Mouse (Mus musculus) mature B cell (primary cell): ENCODE measurements around the gene Recql5.

Experiments
- in situ Hi-C: fragments of 300-500 bp; cut with MboI; formaldehyde crosslinking; loops from 2 replicates; pipeline ENCODE4 v1.14.3; 2019

The Recql5 gene

DNA sequence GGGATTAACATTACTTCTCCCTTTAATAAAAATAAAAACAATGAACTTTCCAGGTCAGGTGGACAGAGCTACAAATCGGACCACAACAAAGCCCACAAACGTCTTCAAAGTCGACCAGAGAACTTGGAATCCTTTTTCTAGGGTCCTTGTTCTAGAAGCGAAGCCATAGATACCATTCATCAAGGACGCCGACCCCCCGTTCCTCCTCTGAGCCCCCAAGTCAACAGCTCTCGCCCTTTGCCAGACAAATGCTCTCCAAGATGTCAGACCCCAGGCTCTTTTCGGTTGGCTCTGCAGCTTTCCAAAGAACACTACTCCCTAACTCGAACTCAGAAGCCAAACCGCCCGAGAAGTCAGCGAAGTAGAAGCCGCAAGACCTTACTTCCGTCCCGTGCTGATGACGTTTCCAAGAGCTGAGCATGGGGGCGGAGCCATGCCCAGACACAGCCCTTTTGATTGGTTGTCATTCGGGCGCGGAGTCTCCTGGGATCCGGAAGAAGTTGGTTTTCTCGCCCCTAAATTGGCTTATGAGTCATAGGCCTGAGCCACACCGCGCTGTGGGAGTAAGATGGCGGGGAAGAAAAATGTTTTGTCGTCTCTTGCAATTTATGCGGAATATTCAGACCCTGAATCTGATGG lies at the start of gene Recql5, which contains the start of gene Sap30bp:
Recql5 (minus strand) TSS at position 370 of the 639 bp plus-strand sequence.
Sap30bp (plus strand) TSS at position 175 of the 639 bp plus-strand sequence.
- in situ Hi-C loops: loop anchor here (5.0 kb wide), 1 partner anchor 74 kb away; no protein-coding TSS in a partner anchor

DNA sequence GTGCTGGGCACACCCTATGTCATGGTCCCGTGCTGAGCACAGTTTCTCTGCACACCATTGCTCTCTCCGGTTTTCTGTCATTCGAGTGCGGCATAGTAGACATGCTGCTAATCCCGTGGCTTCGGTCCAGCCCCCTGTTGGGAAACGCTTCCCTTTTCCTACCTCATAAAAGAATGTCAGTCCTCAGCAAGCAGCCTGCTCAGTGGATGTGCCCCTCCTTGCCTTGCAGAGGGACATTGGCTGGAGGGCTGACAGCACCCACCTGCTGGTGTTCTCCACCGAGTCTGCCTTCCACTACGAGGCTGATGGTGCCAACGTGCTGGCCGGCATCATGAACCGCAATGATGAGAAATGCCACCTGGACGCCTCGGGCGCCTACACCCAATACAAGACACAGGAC lies 49.2 kb upstream of the Recql5 start:
- in situ Hi-C loops: no loop called here

DNA sequence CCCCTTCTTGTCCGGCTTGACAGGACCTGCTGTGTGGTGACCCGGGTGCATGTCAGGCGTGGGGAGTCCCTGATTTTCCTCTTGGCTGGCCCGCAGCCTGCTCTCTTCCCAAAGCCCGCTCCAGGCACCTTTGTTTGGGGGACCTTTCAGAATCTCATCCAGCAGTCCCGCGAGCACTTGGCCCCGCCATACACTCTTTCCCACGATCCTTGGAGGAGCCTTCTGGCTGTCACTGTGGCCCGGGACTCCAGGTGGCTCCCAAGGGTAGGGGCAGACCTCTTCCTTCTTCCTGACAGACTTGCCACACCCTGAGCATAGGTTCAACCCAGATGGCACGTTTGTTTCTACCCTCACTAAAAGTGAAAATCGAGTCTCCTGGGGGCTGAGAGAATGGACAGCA lies 42.3 kb upstream of the Recql5 start:
- in situ Hi-C loops: no loop called here

DNA sequence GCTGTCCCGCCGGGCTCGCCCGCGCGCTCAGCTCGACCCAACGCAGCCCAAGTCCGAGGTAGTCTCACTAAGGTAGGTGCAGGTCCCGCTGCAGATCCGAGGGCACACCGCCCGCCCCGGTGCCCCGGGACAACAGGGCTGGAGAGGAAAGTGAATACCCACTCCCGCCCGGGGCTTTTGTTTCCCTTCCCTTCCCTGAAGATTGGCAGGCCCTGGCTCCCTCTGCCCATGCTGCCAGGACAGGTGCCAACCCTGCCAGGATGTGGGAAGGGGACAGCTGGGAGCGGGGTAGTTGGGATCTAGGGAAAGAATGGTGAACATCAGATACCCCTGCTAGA lies 41.8 kb upstream of the Recql5 start:
- in situ Hi-C loops: no loop called here

DNA sequence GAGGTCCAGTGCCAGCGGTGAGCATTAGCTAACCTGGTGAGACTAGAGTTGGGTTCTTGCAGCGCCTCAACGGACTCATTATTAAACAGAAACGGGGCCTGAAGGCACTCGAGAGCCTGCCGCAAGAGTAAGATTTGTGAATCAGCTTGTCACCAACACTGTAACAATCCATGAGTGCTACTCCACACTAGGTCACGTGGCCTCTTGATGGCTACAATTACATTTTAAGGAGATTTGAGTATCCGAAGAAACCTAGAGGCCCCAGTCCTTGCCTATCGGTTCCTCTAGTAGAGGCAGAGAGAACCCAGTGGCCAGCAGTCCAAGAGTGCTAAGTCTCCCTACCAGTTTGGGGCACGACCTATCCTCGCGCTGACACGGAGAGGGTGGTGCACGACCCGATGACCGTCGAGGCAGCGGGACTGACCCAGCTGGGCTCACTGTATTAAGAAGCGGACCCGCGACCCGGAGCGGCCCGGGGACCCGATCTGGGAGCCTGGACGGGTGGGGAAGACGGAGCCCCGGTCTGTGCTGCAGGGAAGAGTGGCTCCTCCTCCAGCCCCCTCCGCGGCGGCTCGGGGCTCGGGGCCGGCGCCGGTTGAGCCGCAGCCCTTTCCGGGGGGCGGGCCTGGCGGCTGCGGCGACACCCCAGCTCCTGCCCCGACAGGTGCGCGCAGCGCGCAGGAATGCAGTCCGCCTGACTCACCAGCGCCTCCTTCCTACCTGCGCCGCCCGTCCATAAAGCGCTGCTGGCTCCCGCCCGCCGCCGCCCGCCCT lies 41.2 kb upstream of the Recql5 start, which contains the start of gene Itgb4:
Itgb4 (plus strand) TSS at position 401 of the 774 bp plus-strand sequence.
- in situ Hi-C loops: no loop called here

DNA sequence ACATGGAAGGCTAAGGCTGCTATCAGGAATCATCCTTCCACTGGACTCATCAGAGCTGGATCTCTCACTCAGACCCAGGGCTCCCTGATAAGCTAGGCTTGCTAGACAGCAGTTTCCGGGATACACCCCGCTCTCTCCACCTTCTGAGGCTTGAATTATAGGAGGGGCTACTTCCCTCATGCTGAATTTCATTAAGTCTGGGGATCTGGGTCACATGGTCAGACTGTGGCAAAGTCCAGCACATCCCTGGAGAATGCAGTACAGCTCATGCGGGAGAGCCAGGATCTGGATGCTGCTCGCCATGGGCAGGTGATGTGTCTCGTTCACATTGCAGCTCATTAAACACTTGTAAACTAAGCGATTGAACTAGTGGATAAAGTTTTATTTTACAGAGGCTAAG lies 37.7 kb upstream of the Recql5 start:
- in situ Hi-C loops: no loop called here

DNA sequence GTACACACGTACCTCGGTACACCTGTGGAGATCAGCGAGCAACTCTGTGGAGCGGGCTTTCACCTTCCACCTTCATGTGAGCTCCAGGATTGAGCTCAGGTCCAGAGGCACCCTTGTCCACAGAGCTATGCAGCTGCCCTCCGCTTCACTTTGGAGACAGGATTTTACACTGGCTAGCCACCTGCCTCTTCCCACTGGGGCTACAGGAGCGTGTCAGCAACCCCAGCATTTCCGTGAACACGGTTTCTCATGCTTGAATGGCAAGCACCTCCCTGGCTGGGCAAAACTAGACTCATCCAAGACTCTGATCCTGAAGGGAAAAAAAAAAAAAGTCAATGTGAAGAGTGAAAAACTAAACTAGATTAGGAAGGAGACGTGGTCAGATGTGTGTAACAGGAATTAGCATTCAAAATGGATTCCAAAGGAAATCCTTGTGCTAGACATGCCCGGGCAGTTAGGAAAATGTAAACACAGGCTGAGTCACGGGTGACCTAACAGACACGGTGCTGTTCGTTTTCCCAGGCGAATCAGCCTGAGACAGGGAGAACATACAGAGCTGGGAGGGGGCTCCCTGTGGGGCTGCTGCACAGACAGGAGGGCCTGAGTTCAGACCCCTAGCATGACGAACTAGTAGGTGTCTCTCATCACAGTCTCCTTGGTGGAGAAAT lies 36.9 kb upstream of the Recql5 start:
- in situ Hi-C loops: no loop called here

DNA sequence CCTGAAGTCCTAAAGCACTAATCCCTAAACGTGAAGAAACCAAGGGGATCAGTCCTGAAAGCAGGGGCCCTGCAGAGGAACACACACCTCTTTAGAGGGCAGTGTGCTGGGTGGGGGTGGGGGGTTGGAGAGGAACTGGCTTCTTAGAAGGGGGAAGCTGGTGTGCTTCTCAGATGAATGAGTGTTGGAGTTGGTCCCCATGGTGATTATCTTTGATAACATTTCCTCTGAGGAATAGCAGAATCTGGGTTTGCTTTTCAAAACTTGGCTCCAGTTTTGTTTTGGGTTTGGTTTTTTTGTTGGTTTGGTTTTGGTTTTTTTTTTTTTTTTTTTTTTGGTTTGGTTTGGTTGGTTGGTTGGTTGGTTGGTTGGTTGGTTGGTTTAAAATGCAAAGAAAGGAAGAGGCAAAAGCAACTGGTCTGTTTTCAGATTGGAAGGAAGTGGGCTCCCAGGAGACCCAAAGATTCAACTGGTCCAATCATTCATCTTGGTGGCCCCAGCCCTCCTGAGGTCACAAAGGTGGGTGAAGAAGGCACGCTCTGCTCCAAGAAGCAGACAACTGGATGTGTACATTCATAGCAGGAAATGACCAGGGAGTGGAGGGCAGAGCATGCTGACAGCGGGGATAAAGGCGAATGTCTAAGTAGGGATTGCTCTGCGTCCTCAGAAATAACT lies 35.6 kb upstream of the Recql5 start:
- in situ Hi-C loops: no loop called here

DNA sequence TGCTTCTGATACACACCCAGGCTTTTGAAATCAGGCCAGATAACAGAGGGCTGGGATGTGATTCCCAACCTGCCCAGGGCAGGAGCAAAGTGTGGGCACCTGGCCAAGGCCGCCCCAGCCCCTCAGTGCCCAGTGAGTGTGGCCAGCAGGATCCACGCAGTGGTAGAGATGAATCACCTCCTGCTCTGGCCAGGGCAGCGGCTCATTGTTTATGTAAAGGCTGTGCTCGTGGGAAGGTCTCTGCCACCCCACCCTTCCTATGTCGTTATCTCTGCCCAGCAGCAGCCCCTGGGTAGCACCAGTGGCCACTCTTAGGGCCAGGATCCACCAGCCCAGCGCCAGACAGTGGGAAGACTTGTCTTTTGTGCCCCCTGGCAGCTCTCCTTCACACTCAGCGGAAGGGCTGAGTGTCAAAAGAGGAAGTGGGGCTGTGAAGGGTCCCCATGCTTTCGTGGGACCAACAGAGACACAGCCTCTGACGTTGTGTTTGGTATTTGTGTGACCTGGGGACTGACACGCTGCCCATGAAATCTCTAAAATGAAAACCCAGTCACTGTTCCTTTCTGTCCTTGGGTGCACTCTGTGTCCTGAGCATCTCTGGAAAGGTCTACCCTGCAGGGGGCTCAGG lies 31.8 kb upstream of the Recql5 start:
- in situ Hi-C loops: no loop called here

DNA sequence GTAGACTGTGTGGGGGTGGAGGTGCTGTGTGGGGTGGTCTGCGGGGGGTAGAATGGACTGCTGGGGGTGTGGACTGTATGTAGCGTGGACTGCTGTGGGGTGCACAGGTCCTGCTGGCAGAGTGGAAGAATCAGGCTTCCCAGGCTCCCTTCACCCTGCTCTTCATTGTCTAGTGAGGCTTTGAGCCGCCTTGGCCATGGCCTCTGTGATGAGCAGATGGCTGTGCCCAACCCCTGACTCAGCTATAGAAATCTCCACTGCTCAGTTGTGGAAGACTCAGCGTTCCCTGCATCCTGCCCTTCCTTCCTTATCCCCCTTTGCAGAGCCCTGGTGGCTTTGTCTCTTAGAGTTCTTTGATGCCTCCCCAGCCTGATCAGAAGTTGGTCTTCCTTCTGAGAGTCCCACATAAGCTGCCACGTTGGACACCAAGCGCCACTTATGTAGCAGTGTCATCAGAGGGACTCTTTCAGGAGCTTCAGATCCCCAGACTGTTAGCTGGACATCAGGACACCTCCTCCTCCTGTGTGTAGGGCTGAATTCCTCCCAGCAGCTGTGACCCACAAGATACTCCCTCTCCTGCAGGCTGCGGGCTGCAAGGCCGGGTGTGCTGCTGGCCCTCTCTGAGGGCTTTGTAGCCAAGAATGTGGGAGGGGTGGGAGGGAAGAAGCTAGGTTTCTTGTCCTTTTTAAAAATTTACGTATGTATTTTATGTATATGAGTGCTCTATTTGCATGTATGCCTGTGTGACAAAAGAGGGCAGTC lies 29.6 kb upstream of the Recql5 start:
- in situ Hi-C loops: no loop called here

DNA sequence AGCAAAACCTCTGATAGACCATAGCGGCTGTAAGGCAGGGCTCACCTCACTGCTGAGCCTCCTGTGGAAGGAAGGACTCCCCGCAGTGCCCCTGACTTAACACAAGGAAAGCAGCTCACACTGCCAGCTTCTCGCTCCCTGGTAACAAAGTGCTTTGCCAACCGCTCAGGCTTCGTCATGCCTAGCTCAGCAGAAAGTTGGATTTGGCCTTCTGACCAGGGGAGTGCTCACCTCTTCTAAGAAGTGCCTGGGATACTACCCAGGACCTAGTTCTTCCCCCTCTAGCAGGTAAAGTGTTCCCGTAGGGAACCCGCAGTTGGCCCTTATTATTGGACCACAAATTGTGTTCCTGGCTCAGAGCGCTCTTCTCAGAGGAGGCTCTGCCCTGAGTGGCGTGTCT lies 25.7 kb upstream of the Recql5 start:
- in situ Hi-C loops: no loop called here

DNA sequence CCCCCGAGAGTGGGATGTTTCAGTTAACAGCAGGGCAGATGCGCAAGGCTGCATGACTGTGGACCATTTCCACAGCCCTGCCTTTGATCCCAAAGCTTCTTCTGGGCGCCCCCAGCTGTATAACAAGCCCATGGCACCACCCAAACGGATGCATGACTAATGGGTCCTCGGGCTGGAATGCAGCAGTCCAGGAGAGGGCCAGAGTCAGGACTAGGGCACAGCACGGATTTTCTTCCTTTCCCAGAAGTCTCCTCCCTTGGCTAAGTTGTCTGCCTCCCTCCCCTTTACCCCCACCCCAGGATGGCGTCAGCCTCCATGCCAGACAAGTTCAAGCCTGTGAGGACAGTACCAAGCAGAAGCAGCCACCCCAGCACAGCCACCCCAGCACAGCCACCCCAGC lies 24.7 kb upstream of the Recql5 start:
- in situ Hi-C loops: no loop called here

DNA sequence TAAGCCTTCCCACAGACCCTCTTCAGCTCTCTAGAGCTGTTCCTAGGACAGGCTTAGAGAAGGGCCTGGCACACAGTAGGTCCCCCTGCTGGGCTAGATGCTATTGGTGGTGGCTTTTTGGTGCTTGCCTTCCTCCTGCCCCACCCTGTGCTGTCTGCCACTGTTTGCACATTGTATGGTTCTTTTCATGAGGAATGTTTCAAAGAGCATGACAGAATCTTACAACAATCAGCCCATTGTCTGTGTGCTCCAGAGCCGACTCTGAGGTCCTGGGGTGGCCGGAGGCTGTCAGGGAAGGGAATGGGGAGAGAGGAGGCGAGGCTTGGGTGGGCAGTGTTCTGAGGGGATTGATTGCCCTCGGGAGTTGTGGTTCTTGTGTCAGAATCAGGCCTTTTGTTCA lies 23.2 kb upstream of the Recql5 start:
- in situ Hi-C loops: no loop called here

DNA sequence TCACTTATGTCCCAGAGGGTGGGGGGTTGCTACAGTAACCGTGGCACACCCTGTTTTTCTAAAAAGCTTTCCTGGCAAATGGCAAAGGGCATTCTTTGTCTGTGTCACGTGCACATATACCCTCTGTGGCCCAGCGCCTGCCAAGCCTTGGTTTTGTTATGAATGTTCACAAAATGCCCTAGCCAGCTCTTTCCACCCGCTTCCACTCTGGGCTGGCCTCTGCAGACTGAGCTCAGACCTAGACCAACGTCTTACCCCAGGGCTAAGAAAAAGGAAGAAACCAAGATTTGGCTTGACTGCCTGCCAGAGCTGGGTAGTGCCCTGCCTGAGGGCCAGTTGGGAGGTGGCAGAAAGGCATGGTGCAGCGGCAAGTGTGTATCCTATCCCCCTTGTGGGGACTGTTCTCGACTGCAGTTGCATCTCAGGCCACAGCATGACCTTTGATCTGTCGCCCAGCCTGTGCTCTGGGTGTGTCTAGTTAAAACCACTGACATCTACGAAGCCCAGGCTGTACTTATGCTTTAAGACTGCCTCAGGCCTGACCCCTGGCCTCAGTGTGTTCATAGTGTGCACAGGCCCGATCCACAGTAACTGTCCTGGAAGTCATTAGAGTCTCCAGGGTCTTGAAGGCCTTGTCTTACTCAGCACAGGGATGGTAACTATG lies 22.1 kb upstream of the Recql5 start:
- in situ Hi-C loops: no loop called here

DNA sequence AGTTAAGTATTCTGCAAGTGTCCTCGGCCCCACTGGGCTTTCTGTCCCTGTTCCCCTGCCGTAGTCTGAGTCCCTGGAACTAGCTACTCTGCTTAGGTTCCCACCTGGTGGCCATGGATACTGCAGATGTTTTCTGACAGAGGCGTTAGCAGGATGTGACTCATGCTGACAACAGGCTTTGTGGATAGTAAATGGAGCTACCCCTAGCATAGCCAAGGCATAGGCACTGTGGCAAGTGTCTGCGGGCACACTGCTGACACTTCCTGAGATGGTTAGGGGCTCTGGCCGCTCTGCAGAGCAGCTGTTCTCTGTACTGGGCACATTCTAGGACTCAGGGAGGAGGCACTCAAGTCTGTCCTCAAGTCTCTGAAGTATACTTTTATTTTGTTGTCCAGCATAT lies 21.4 kb upstream of the Recql5 start:
- in situ Hi-C loops: no loop called here

DNA sequence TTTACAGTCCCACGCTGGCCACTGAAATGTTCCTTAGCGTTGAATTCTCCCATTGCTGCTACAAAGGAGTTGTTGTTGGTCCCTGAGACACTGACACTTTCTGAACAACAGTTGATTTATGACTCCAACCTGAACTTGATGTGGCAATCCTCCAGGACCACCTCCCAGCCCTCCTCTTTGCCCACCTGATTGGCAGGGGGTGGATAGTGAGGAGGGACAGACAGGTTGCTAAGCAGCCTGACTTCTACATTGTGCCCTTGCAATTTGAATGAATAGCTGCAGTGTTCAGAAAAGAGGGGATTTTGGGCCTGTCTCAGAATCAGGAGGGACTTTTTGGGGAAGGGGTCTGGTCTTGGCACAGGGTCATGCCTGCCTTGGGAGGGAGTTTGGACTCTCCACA lies 17.4 kb upstream of the Recql5 start:
- in situ Hi-C loops: no loop called here

DNA sequence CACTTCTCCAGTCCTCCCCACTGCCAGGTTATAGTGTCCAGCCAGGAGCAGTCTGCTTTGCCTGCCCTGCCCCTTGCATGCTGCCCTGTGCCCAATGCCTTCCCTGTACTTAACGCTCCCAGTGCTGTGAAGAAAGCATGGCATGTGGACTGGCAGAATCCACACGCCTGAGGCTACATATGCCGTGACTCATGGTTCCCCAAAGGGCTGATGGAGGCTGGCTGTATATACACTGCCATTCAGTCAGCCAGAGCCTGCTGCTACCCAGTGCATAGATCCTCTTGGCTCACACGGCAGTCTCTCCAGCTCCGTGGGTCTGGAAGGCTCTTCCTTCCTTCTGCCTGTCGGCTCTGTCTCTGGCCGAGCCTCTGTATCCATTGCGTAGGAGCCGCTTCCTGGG lies 15.0 kb upstream of the Recql5 start:
- in situ Hi-C loops: no loop called here

DNA sequence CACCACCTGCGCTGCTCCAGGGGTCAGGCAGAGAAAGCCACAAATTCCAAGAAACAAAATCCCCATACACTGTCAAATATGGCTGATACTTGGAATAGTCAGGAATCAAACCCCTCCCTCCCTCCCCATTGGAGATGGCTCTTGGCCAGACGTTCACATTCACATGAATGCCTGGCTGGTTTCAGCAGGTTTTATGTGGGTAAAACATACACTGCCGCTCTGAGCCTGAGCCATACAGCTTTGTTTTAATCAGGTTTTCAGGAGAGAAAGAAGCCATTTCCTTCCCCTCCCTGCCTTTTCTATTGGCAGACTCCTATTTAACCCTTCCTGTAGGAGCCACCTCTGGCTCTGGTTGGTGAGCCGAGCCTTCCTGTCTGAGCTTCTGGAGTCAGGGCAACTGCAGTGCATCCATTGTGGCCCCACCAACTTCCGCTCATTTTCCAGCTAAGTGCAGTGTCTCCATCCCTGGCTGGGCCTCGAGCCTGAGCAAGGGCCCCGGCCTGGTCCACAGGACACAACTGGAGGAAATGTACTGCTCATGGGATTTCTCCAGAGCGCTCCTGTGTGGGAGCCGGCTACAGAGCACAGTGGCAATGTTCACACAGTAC lies 13.0 kb upstream of the Recql5 start:
- in situ Hi-C loops: no loop called here

DNA sequence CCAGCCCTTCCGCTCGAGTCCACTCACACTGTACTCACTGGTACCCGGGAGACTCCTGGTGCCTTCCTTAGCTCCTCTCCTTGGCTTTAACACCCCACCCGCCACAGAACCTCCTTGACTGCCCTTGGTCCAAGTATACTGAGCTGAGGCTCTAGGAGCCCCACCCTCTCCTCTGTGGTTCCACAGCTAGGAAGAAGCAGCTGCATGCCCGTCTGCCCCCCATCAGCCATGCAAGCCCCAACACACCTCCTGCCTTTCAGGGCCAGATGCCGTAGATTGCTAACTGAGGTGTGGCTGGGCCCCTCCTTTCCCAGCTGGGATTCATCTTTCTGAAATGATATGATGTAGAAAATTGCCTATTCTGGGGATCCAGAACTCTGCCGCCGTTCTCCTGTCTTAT lies 12.0 kb upstream of the Recql5 start:
- in situ Hi-C loops: no loop called here

DNA sequence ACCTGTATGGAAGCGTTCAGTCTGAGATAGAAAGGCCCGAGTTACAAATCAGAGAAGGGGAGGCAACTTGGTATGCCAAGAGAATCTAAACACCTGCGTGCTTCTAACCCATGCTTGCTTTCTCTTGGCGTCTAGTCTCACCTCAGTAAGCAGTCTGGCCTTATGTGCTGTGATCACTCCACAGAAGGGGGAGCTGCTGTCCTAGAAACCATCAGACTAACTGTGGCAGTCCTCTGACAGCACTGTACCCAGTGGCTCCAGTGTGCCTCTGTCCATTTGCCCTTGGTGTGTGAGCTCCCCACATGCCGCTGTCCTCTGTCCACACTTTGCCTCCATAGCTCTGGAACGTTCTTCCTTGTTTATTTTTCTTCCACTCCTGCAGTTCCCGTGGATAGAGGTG lies 8.7 kb upstream of the Recql5 start:
- in situ Hi-C loops: no loop called here
